Mouse (Mus musculus) right cerebral cortex, postnatal 36 days (tissue): ENCODE results near the gene Lgals9.

Source experiments
- DNase-seq, 2 experiments: peaks; one replicate each; pipeline ENCODE4 v3.0.0; 2022; ENCODE audit warnings: low spot score in 2 of 2, mixed read lengths in 1 of 2

Lgals9 gene

GRCm38 (mm10) chr11:78922678-78923407, 61.9 kb downstream of the Lgals9 start:
- peak in 1 of 2 experiments; percentile 6 for DNase-seq

GRCm38 (mm10) chr11:78920411-78920939, 64.3 kb downstream of the Lgals9 start, which contains the start of gene Nos2:
TSS of gene Nos2 (plus strand) at chr11:78920787.
- no peak for DNase-seq

- no peak for DNase-seq
Measured at GRCm38 (mm10) chr11:78919745-78920144, 65.0 kb downstream of the Lgals9 start.

- no peak for DNase-seq
Measured at GRCm38 (mm10) chr11:78916410-78916809, 68.3 kb downstream of the Lgals9 start.

- no peak for DNase-seq
Measured at GRCm38 (mm10) chr11:78915473-78915872, 69.3 kb downstream of the Lgals9 start.
